ENCODE assay signal across 8 mouse cellular contexts in genomic region chrX:169320668-169321005, GRCm38 (mm10). TPM values are rescaled to one million over a fixed set of nuclear protein-coding genes. Genes with fewer than 3 reads are reported as not detected.
DNase-seq lines count a peak whose midpoint lies in the region; ATAC-seq and TF ChIP-seq lines count a peak whose summit lies in the region.
"Not testable (repeated sequence)": the region's sequence is repeated elsewhere in the genome, so short reads cannot be mapped to it uniquely, and the experiment has no call there.

No protein-coding gene starts in this region.

- intact Hi-C loops in heart, adult 2 months (cut with DNase I): loop anchor here (10.0 kb wide), 1 partner anchor 474 kb away; no protein-coding TSS in a partner anchor

- 41% methylated on average over 11 of the region's 15 CpGs for WGBS in embryonic facial prominence, embryonic 14.5 days
- WGBS in heart, adult 2 months: 35% methylated on average over 15 of the region's 15 CpGs
- WGBS in hindbrain, embryonic 14.5 days: 41% methylated on average over 15 of the region's 15 CpGs
- 25% methylated on average over 15 of the region's 15 CpGs for WGBS in liver, embryonic 15.5 days (ENCODE audit: insufficient replicate concordance)
- 42% methylated on average over 15 of the region's 15 CpGs for WGBS in midbrain, embryonic 13.5 days
- WGBS in small intestine, adult 2 months: 20% methylated on average over 15 of the region's 15 CpGs

- not testable (repeated sequence) for H3K79me2 ChIP-seq in heart, adult 2 months (replicated peaks; ENCODE audit: control insufficient read depth, insufficient read depth, low read length)

- peak overlapping the region; percentile 59 for H3K4me2 ChIP-seq in embryonic facial prominence, embryonic 14.5 days (ENCODE audit: low read depth, low read length)
- H3K4me2 ChIP-seq in hindbrain, embryonic 14.5 days (replicated peaks): peak overlapping the region; percentile 51
- peak overlapping the region; percentile 71 for H3K4me2 ChIP-seq in liver, embryonic 15.5 days
- H3K4me2 ChIP-seq in midbrain, embryonic 13.5 days (replicated peaks): peak overlapping the region; percentile 57

- H3K9me3 ChIP-seq in ES-Bruce4 (replicated peaks; ENCODE audit: control insufficient read depth, insufficient read depth, low read length, poor library complexity, severe bottlenecking); embryonic facial prominence, embryonic 14.5 days (ENCODE audit: control insufficient read depth, low read length); hindbrain, embryonic 14.5 days (ENCODE audit: control insufficient read depth, low read length); liver, embryonic 15.5 days (replicated peaks); midbrain, embryonic 13.5 days: not testable (repeated sequence)

- H3K36me3 ChIP-seq in ES-Bruce4 (ENCODE audit: control insufficient read depth, insufficient read depth, low read length, poor library complexity, severe bottlenecking); embryonic facial prominence, embryonic 14.5 days (ENCODE audit: control insufficient read depth, insufficient read depth, low read length); heart, adult 2 months (ENCODE audit: control insufficient read depth, insufficient read depth, low read length); hindbrain, embryonic 14.5 days (replicated peaks; ENCODE audit: control insufficient read depth, insufficient read depth); liver, embryonic 15.5 days (replicated peaks); midbrain, embryonic 13.5 days; small intestine, adult 2 months (ENCODE audit: control insufficient read depth, insufficient read depth, low read length): not testable (repeated sequence)

- not testable (repeated sequence) for TF ChIP-seq EP300 in ES-Bruce4 (IDR thresholded peaks at IDR 0.05; ENCODE audit: insufficient read depth, low read depth, low read length); heart, adult 2 months (IDR thresholded peaks at IDR 0.05; ENCODE audit: insufficient read depth, low read depth, low read length)

- H3K27me3 ChIP-seq in ES-Bruce4 (ENCODE audit: control insufficient read depth, insufficient read depth, low read length, poor library complexity, severe bottlenecking); embryonic facial prominence, embryonic 14.5 days (replicated peaks; ENCODE audit: control insufficient read depth, insufficient read depth, low read length); heart, adult 2 months (ENCODE audit: control insufficient read depth, insufficient read depth, low read length); hindbrain, embryonic 14.5 days (ENCODE audit: control insufficient read depth, insufficient read depth, low read length); liver, embryonic 15.5 days; midbrain, embryonic 13.5 days; small intestine, adult 2 months (ENCODE audit: control insufficient read depth, insufficient read depth, low read length): not testable (repeated sequence)

- H3K9ac ChIP-seq in ES-Bruce4 (ENCODE audit: low read depth, poor library complexity, severe bottlenecking); embryonic facial prominence, embryonic 14.5 days (ENCODE audit: low read depth, low read length); heart, adult 2 months (ENCODE audit: low read depth, low read length); liver, embryonic 15.5 days: not testable (repeated sequence)
- H3K9ac ChIP-seq in hindbrain, embryonic 14.5 days: peak overlapping the region; percentile 73; the same call in 1 of the 2 replicates
- H3K9ac ChIP-seq in midbrain, embryonic 13.5 days (replicated peaks): peak overlapping the region; percentile 78; the same call in 1 of the 2 replicates

- not testable (repeated sequence) for H3K4me1 ChIP-seq in ES-Bruce4 (ENCODE audit: control insufficient read depth, insufficient read depth, low read length); embryonic facial prominence, embryonic 14.5 days (ENCODE audit: control insufficient read depth, insufficient read depth, low read length); heart, adult 2 months (ENCODE audit: control insufficient read depth, insufficient read depth, low read length); hindbrain, embryonic 14.5 days (replicated peaks; ENCODE audit: control insufficient read depth, insufficient read depth, low read length); liver, embryonic 15.5 days (replicated peaks); midbrain, embryonic 13.5 days (replicated peaks); small intestine, adult 2 months (ENCODE audit: control insufficient read depth, insufficient read depth, insufficient read length, low read length)

- peak; percentile 35 for TF ChIP-seq POLR2A in ES-Bruce4 (IDR thresholded peaks at IDR 0.05; ENCODE audit: insufficient read depth, low read length)
- not testable (repeated sequence) for TF ChIP-seq POLR2A in heart, adult 2 months (IDR thresholded peaks at IDR 0.05; ENCODE audit: insufficient read depth, low read depth, low read length); small intestine, adult 2 months (IDR thresholded peaks at IDR 0.05; ENCODE audit: low read depth, low read length)

- peak; percentile 7; the same call in 1 of the 2 replicates for ATAC-seq in embryonic facial prominence, embryonic 14.5 days (ENCODE audit: low read depth)
- ATAC-seq in hindbrain, embryonic 14.5 days (ENCODE audit: low FRiP score); midbrain, embryonic 13.5 days: not testable (repeated sequence)
- peak; percentile 5; the same call in 1 of the 2 replicates for ATAC-seq in liver, embryonic 15.5 days (ENCODE audit: insufficient read depth)

- peak overlapping the region; percentile 63 for H3K4me3 ChIP-seq in ES-Bruce4 (ENCODE audit: low read depth, low read length)
- peak overlapping the region; percentile 59 for H3K4me3 ChIP-seq in embryonic facial prominence, embryonic 14.5 days (ENCODE audit: low read depth, low read length)
- H3K4me3 ChIP-seq in heart, adult 2 months: peak overlapping the region; percentile 68
- H3K4me3 ChIP-seq in hindbrain, embryonic 14.5 days (replicated peaks; ENCODE audit: low read length): peak overlapping the region; percentile 58
- H3K4me3 ChIP-seq in liver, embryonic 15.5 days (replicated peaks): peak overlapping the region; percentile 70
- peak overlapping the region; percentile 57 for H3K4me3 ChIP-seq in midbrain, embryonic 13.5 days (replicated peaks)
- H3K4me3 ChIP-seq in small intestine, adult 2 months (ENCODE audit: low read depth, low read length): peak overlapping the region; percentile 86

- not testable (repeated sequence) for TF ChIP-seq CTCF in ES-Bruce4 (IDR thresholded peaks at IDR 0.05; ENCODE audit: low read depth, low read length); heart, adult 2 months (IDR thresholded peaks at IDR 0.05); small intestine, adult 2 months (IDR thresholded peaks at IDR 0.05; ENCODE audit: extremely low read depth, insufficient read length, insufficient replicate concordance, low read depth, low read length)

- not testable (repeated sequence) for DNase-seq in embryonic facial prominence, embryonic 14.5 days (ENCODE audit: low spot score); heart, adult 2 months; hindbrain, embryonic 14.5 days (ENCODE audit: low spot score)
- peak; percentile 1 for DNase-seq in kidney, postnatal 14 days

- not testable (repeated sequence) for H3K27ac ChIP-seq in ES-Bruce4 (ENCODE audit: insufficient read depth, low read length); embryonic facial prominence, embryonic 14.5 days (replicated peaks; ENCODE audit: low read depth, low read length); heart, adult 2 months; midbrain, embryonic 13.5 days; small intestine, adult 2 months (ENCODE audit: insufficient read depth, low read depth, low read length)
- H3K27ac ChIP-seq in hindbrain, embryonic 14.5 days: peak overlapping the region; percentile 79; the same call in 1 of the 2 replicates
- peak overlapping the region; percentile 86; the same call in 1 of the 2 replicates for H3K27ac ChIP-seq in liver, embryonic 15.5 days (replicated peaks)

RNA-seq across cellular contexts. Expression of gene Hccs, which starts 0.5 kb away (rescaled TPM):
- polyA plus RNA-seq in ES-Bruce4 (2011; ENCODE audit: insufficient read depth, insufficient read length, low read depth, missing spikeins): 25.1 and 25.7 TPM in 2 replicates
- polyA plus RNA-seq in embryonic facial prominence, embryonic 14.5 days (2014; fragmentation: Nextera tagmentation; extraction: Ambion mirVana): 35.8 and 36.9 TPM in 2 replicates
- 10 to 100 TPM; 64.0 to 64.9 TPM for total RNA-seq in heart, adult 2 months (2021)
- 24.5 and 45.7 TPM in 2 replicates for polyA plus RNA-seq in heart, adult 2 months (2012; rRNA removed)
- 40.6 and 44.8 TPM in 2 replicates for polyA plus RNA-seq in hindbrain, embryonic 14.5 days (2014; fragmentation: Nextera tagmentation; extraction: Ambion mirVana)
- polyA plus RNA-seq in liver, embryonic 15.5 days (2015; fragmentation: Nextera tagmentation; extraction: Ambion mirVana): 10.2 and 11.6 TPM in 2 replicates
- polyA plus RNA-seq in midbrain, embryonic 13.5 days (2015; fragmentation: Nextera tagmentation; extraction: Ambion mirVana): 40.7 and 42.1 TPM in 2 replicates
- polyA plus RNA-seq in small intestine, adult 2 months (2012; rRNA removed): 7.8 and 12.2 TPM in 2 replicates
